Comparison of ENCODE assay signal across 12 mouse cellular contexts in genomic region chr17:87367640-87368039, GRCm38 (mm10). TPM values are rescaled to one million over a fixed set of nuclear protein-coding genes. Genes with fewer than 3 reads are reported as not detected.
A peak's percentile ranks its signal among the peaks of the same experiment; 100 is the strongest.
DNase-seq lines count a peak whose midpoint lies in the region; ATAC-seq and TF ChIP-seq lines count a peak whose summit lies in the region.
"Had no signal": no experiment of that assay in that cellular context is flagged by ENCODE, and none has a peak within 500 bp of the region (broad histone marks: within the 10 kb centered on the region; RNA-seq: fewer than 3 reads in every experiment).

No protein-coding gene starts in this region.

- no peak overlapping the region for H3K9ac ChIP-seq in kidney, embryonic 14.5 days (ENCODE audit: low read depth, low read length)
- no peak overlapping the region for H3K9ac ChIP-seq in intestine, postnatal 0 days (ENCODE audit: low read depth, low read length)
- H3K9ac ChIP-seq in midbrain, embryonic 13.5 days (replicated peaks), result no peak overlapping the region
- H3K9ac ChIP-seq: liver, embryonic 15.5 days had no signal

- peak; percentile 67 for DNase-seq in kidney, adult 2 months
- peak; percentile 85 for DNase-seq in adrenal gland, postnatal 14 days
- DNase-seq in gastrocnemius, adult 2 months, result peak; percentile 96
- DNase-seq in spleen, postnatal 4 days (ENCODE audit: low spot score in 2 of 2), result no peak

- H3K36me3 ChIP-seq in kidney, adult 2 months (ENCODE audit: control insufficient read depth, insufficient read depth, low read length), result no peaks in the 10 kb centered on the region
- no peaks in the 10 kb centered on the region for H3K36me3 ChIP-seq in kidney, embryonic 14.5 days (ENCODE audit: control insufficient read depth, insufficient read depth, low read length)
- H3K36me3 ChIP-seq in intestine, postnatal 0 days (ENCODE audit: control insufficient read depth, insufficient read depth), result peaks cover 30% of the 10 kb centered on the region
- H3K36me3 ChIP-seq in midbrain, embryonic 13.5 days, result no peaks in the 10 kb centered on the region

- intact Hi-C loops in gastrocnemius, adult 2 months (cut with DNase I), result loop anchor here (2.0 kb wide), 1 partner anchor 15 kb away; no protein-coding TSS in a partner anchor

- H3K27me3 ChIP-seq in kidney, adult 2 months (replicated peaks; ENCODE audit: control insufficient read depth, insufficient read depth, low read length), result no peaks in the 10 kb centered on the region
- H3K27me3 ChIP-seq in kidney, embryonic 14.5 days (ENCODE audit: control insufficient read depth, insufficient read depth, low read length), result no peaks in the 10 kb centered on the region
- no peaks in the 10 kb centered on the region for H3K27me3 ChIP-seq in intestine, postnatal 0 days (replicated peaks; ENCODE audit: control insufficient read depth, insufficient read depth, low read length)
- H3K27me3 ChIP-seq in midbrain, embryonic 13.5 days, result no peaks in the 10 kb centered on the region
- H3K27me3 ChIP-seq: liver, embryonic 15.5 days had no signal

- no peak overlapping the region for H3K4me3 ChIP-seq in kidney, adult 2 months (ENCODE audit: insufficient read depth, low read depth, low read length)
- H3K4me3 ChIP-seq in kidney, embryonic 14.5 days (ENCODE audit: low read length), result no peak overlapping the region
- no peak overlapping the region for H3K4me3 ChIP-seq in gastrocnemius, adult 2 months
- H3K4me3 ChIP-seq in intestine, postnatal 0 days (ENCODE audit: low read depth, low read length), result no peak overlapping the region
- no peak overlapping the region for H3K4me3 ChIP-seq in midbrain, embryonic 13.5 days (replicated peaks)
- H3K4me3 ChIP-seq: erythroblast, embryonic 14.5 days; liver, embryonic 15.5 days had no signal

- 69% methylated on average over 3 of the region's 3 CpGs for WGBS in kidney, adult 2 months
- WGBS in kidney, embryonic 14.5 days, result 33% methylated on average over 3 of the region's 3 CpGs
- 61% methylated on average over 3 of the region's 3 CpGs for WGBS in intestine, postnatal 0 days
- WGBS in midbrain, embryonic 13.5 days, result 54% methylated on average over 3 of the region's 3 CpGs

- no peak for TF ChIP-seq POLR2A in kidney, adult 2 months (IDR thresholded peaks at IDR 0.05; ENCODE audit: low read depth, low read length)

- H3K4me2 ChIP-seq in kidney, embryonic 14.5 days (replicated peaks; ENCODE audit: low read depth, low read length), result no peak overlapping the region
- H3K4me2 ChIP-seq in intestine, postnatal 0 days (replicated peaks; ENCODE audit: low read depth), result no peak overlapping the region
- no peak overlapping the region for H3K4me2 ChIP-seq in midbrain, embryonic 13.5 days (replicated peaks)
- H3K4me2 ChIP-seq: liver, embryonic 15.5 days had no signal

- H3K9me3 ChIP-seq in kidney, embryonic 14.5 days (ENCODE audit: control insufficient read depth, low read length), result no peaks in the 10 kb centered on the region
- H3K9me3 ChIP-seq in intestine, postnatal 0 days (ENCODE audit: control insufficient read depth), result no peaks in the 10 kb centered on the region
- H3K9me3 ChIP-seq in midbrain, embryonic 13.5 days, result no peaks in the 10 kb centered on the region
- H3K9me3 ChIP-seq: liver, embryonic 15.5 days had no signal

- H3K27ac ChIP-seq in kidney, adult 2 months (ENCODE audit: insufficient read depth, low read depth, low read length), result no peak overlapping the region
- H3K27ac ChIP-seq in kidney, embryonic 14.5 days (ENCODE audit: low read depth, low read length), result no peak overlapping the region; the same call in 1 of the 2 replicates
- peak overlapping the region; percentile 91 for H3K27ac ChIP-seq in gastrocnemius, adult 2 months
- H3K27ac ChIP-seq in intestine, postnatal 0 days (ENCODE audit: low read depth, low read length), result peak overlapping the region; percentile 21; the same call in 1 of the 2 replicates
- H3K27ac ChIP-seq in midbrain, embryonic 13.5 days, result no peak overlapping the region
- H3K27ac ChIP-seq: liver, embryonic 15.5 days had no signal

- no peak for ATAC-seq in kidney, embryonic 14.5 days (ENCODE audit: low FRiP score, low TSS enrichment)
- ATAC-seq in intestine, postnatal 0 days, result no peak
- peak; percentile 21; the same call in 1 of the 2 replicates for ATAC-seq in midbrain, embryonic 13.5 days
- ATAC-seq in megakaryocyte-erythroid progenitor cell, adult 5-6 weeks (replicated peaks; ENCODE audit: low FRiP score, low TSS enrichment, poor library complexity, severe bottlenecking), result no peak

- TF ChIP-seq CTCF in kidney, adult 2 months (conservative IDR thresholded peaks at IDR 0.05; ENCODE audit: insufficient read depth, insufficient read length, low read depth, low read length), result no peak
- no peak for TF ChIP-seq CTCF in gastrocnemius, adult 2 months (IDR thresholded peaks at IDR 0.05)
- no peak for TF ChIP-seq CTCF in intestine, postnatal 0 days (IDR thresholded peaks at IDR 0.05; ENCODE audit: low read depth)

- peaks cover 3% of the 10 kb centered on the region; the same call in 1 of the 2 replicates for H3K4me1 ChIP-seq in kidney, adult 2 months (ENCODE audit: control insufficient read depth, insufficient read depth, low read length)
- peaks cover 18% of the 10 kb centered on the region for H3K4me1 ChIP-seq in kidney, embryonic 14.5 days (ENCODE audit: control insufficient read depth, insufficient read depth, low read length)
- no peaks in the 10 kb centered on the region for H3K4me1 ChIP-seq in intestine, postnatal 0 days (replicated peaks; ENCODE audit: control insufficient read depth, insufficient read depth, low read length)
- peaks cover 56% of the 10 kb centered on the region for H3K4me1 ChIP-seq in midbrain, embryonic 13.5 days (replicated peaks)

RNA-seq across cellular contexts. Expression of gene Stpg4, which starts 59.9 kb away (rescaled TPM):
- polyA plus RNA-seq in kidney, adult 2 months (2012; rRNA removed), result not detected in 2 replicates
- polyA plus RNA-seq in kidney, embryonic 14.5 days (2014; fragmentation: Nextera tagmentation; extraction: Ambion mirVana), result 0.51 TPM in 1 of 2 replicates, not detected in the other
- not detected in 2 replicates for total RNA-seq in adrenal gland, postnatal 14 days (2021)
- total RNA-seq in gastrocnemius, adult 2 months (2021), result not detected
- not detected in 2 replicates for polyA plus RNA-seq in intestine, postnatal 0 days (2015; fragmentation: Nextera tagmentation; extraction: Ambion mirVana)
- polyA plus RNA-seq in midbrain, embryonic 13.5 days (2015; fragmentation: Nextera tagmentation; extraction: Ambion mirVana), result 0.37 TPM in 1 of 2 replicates, not detected in the other
- total RNA-seq in megakaryocyte-erythroid progenitor cell, adult 5-6 weeks (2014; fragmentation: Nextera tagmentation), result not detected in 2 replicates
- total RNA-seq in megakaryocyte-erythroid progenitor cell, adult 5-6 weeks (2017), result not detected in 2 replicates
- total RNA-seq: MEL had no signal
- polyA plus RNA-seq: erythroblast, embryonic 14.5 days; liver, embryonic 15.5 days; stomach, embryonic 16.5 days had no signal

Comparison
In these comparisons a context has a peak if more than half of its experiments do, and no peak if none do; other contexts are left out.
1. DNase-seq: peak in kidney, adult 2 months (single experiment), adrenal gland, postnatal 14 days (single experiment) and gastrocnemius, adult 2 months (single experiment); none in spleen, postnatal 4 days (0 of 2).
2. H3K27ac ChIP-seq: peak in gastrocnemius, adult 2 months (single experiment) and intestine, postnatal 0 days (single experiment); none in kidney, adult 2 months (single experiment), kidney, embryonic 14.5 days (single experiment) and midbrain, embryonic 13.5 days (single experiment).